Mouse (Mus musculus) erythroblast, embryonic 14.5 days (primary cell): Measurements from ENCODE around the gene 4930455H04Rik.

ENCODE experiments used
- GATA1 ChIP-seq: IDR thresholded peaks from 2 replicates; pipeline ENCODE4 v1.6.1; 2012; ENCODE audit warnings: low read length, inconsistent platforms, mixed read lengths
- TAL1 ChIP-seq: IDR thresholded peaks from 3 replicates; pipeline ENCODE4 v1.6.1; 2012; ENCODE audit warnings: low read length, inconsistent platforms, mixed read lengths

- TF ChIP-seq TAL1 (no peak), GATA1 (no peak)
Measured at GRCm38 (mm10) chr3:116941559-116942117, 26.4 kb upstream of the 4930455H04Rik start.
